Mouse (Mus musculus) bone marrow macrophage, adult 2 months (primary cell): ENCODE results near the gene Slc39a8.

ENCODE experiments used
- CTCF ChIP-seq: IDR thresholded peaks from 2 replicates; pipeline ENCODE4 v1.5.1; 2012; ENCODE audit warnings: low read depth, mild to moderate bottlenecking, low read length, moderate library complexity
- POLR2A ChIP-seq: IDR thresholded peaks from 2 replicates; pipeline ENCODE4 v1.6.1; 2012; ENCODE audit warnings: mild to moderate bottlenecking, low read depth, low read length, borderline replicate concordance

DNA sequence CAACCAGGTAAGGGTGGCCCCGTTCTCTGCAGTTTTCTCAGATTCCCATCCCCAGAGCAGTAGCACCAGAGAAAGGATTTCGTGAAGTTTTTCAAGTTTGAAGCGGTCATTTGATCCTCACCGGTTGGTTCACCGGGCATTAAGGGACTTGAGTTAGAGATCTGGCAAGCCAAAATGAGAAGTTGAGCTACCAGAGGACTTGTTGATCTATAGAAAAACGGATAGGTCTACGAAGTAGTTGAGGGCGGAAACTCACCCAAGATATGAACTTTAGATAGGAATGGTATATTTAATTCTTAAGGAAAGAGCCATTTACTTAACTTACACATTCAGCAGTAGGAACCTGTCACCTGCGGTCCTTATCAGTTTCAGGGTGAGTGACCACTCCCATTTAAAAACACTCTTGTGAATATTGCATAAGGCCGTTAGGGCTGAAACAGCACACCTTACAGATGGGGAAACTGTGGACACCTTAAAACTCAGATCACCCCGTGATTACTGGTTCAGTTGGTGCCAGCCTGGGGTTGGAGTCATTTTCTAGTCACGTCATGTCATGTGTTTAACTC is 1.7 kb downstream of the Slc39a8 start:
- TF ChIP-seq CTCF, result no peak
- TF ChIP-seq POLR2A, result no peak
